Mouse (Mus musculus): ENCODE results near the gene Musk. TPM values are rescaled to one million over a fixed set of nuclear protein-coding genes. Genes with fewer than 3 reads are reported as not detected.
A peak's percentile ranks its signal among the peaks of the same experiment; 100 is the strongest.

The Musk gene
- polyA plus RNA-seq, 1 experiment, result 0.40 TPM

GRCm38 (mm10) chr4:58271504-58272162, 14.1 kb upstream of the Musk start:
- TF ChIP-seq CTCF (IDR thresholded peaks at IDR 0.05; ENCODE audit: borderline replicate concordance, insufficient read depth, low read length) (no peak), POLR2A (IDR thresholded peaks at IDR 0.05; ENCODE audit: low read depth, low read length) (no peak)
- peak overlapping the region; percentile 79 for H3K27ac ChIP-seq (ENCODE audit: insufficient read depth, low read length)
- no peak overlapping the region for H3K4me3 ChIP-seq (ENCODE audit: insufficient read depth, low read length)

GRCm38 (mm10) chr4:58275261-58275895, 10.4 kb upstream of the Musk start:
- peak overlapping the region; percentile 89 for H3K27ac ChIP-seq (ENCODE audit: insufficient read depth, low read length)
- peaks cover 15% of the 10 kb centered on the region for H3K4me1 ChIP-seq (ENCODE audit: control insufficient read depth, insufficient read depth, low read length)
- TF ChIP-seq CTCF (IDR thresholded peaks at IDR 0.05; ENCODE audit: borderline replicate concordance, insufficient read depth, low read length), result no peak
- TF ChIP-seq POLR2A (IDR thresholded peaks at IDR 0.05; ENCODE audit: low read depth, low read length), result no peak

More at GRCm38 (mm10) chr4:58271504-58272162, 14.1 kb upstream of the Musk start:
- peaks cover 15% of the 10 kb centered on the region for H3K4me1 ChIP-seq (ENCODE audit: control insufficient read depth, insufficient read depth, low read length)

GRCm38 (mm10) chr4:58278368-58278767, 7.4 kb upstream of the Musk start:
- Histone ChIP-seq H3K4me1 (ENCODE audit: control insufficient read depth, insufficient read depth, low read length) (peaks cover 5% of the 10 kb centered on the region), H3K4me3 (ENCODE audit: insufficient read depth, low read length) (no peak overlapping the region), H3K27ac (ENCODE audit: insufficient read depth, low read length) (no peak overlapping the region)
- TF ChIP-seq POLR2A (IDR thresholded peaks at IDR 0.05; ENCODE audit: low read depth, low read length) (no peak), CTCF (IDR thresholded peaks at IDR 0.05; ENCODE audit: borderline replicate concordance, insufficient read depth, low read length) (no peak)

More at GRCm38 (mm10) chr4:58275261-58275895, 10.4 kb upstream of the Musk start:
- H3K4me3 ChIP-seq (ENCODE audit: insufficient read depth, low read length), result no peak overlapping the region

GRCm38 (mm10) chr4:58280121-58280520, 5.6 kb upstream of the Musk start:
- H3K4me1 ChIP-seq (ENCODE audit: control insufficient read depth, insufficient read depth, low read length), result peaks cover 5% of the 10 kb centered on the region
- TF ChIP-seq CTCF (IDR thresholded peaks at IDR 0.05; ENCODE audit: borderline replicate concordance, insufficient read depth, low read length), result no peak
- TF ChIP-seq POLR2A (IDR thresholded peaks at IDR 0.05; ENCODE audit: low read depth, low read length), result no peak
- no peak overlapping the region for H3K27ac ChIP-seq (ENCODE audit: insufficient read depth, low read length)
- H3K4me3 ChIP-seq (ENCODE audit: insufficient read depth, low read length), result no peak overlapping the region

- no peaks in the 10 kb centered on the region for H3K4me1 ChIP-seq (ENCODE audit: control insufficient read depth, insufficient read depth, low read length)
- TF ChIP-seq POLR2A (IDR thresholded peaks at IDR 0.05; ENCODE audit: low read depth, low read length), result no peak
- TF ChIP-seq CTCF (IDR thresholded peaks at IDR 0.05; ENCODE audit: borderline replicate concordance, insufficient read depth, low read length), result no peak
- no peak overlapping the region for H3K4me3 ChIP-seq (ENCODE audit: insufficient read depth, low read length)
- H3K27ac ChIP-seq (ENCODE audit: insufficient read depth, low read length), result no peak overlapping the region
Measured at GRCm38 (mm10) chr4:58286368-58287090, 769 bp downstream of the Musk start.

GRCm38 (mm10) chr4:58288753-58289152, 3.0 kb downstream of the Musk start:
- no peak for TF ChIP-seq POLR2A (IDR thresholded peaks at IDR 0.05; ENCODE audit: low read depth, low read length)
- TF ChIP-seq CTCF (IDR thresholded peaks at IDR 0.05; ENCODE audit: borderline replicate concordance, insufficient read depth, low read length), result no peak
- Histone ChIP-seq H3K4me1 (ENCODE audit: control insufficient read depth, insufficient read depth, low read length) (no peaks in the 10 kb centered on the region), H3K4me3 (ENCODE audit: insufficient read depth, low read length) (no peak overlapping the region), H3K27ac (ENCODE audit: insufficient read depth, low read length) (no peak overlapping the region)

- no peaks in the 10 kb centered on the region for H3K4me1 ChIP-seq (ENCODE audit: control insufficient read depth, insufficient read depth, low read length)
- H3K4me3 ChIP-seq (ENCODE audit: insufficient read depth, low read length), result no peak overlapping the region
- no peak overlapping the region for H3K27ac ChIP-seq (ENCODE audit: insufficient read depth, low read length)
- TF ChIP-seq POLR2A (IDR thresholded peaks at IDR 0.05; ENCODE audit: low read depth, low read length), result no peak
- TF ChIP-seq CTCF (IDR thresholded peaks at IDR 0.05; ENCODE audit: borderline replicate concordance, insufficient read depth, low read length), result no peak
Measured at GRCm38 (mm10) chr4:58291828-58292227, 6.1 kb downstream of the Musk start.

- H3K27ac ChIP-seq (ENCODE audit: insufficient read depth, low read length), result no peak overlapping the region
- H3K4me3 ChIP-seq (ENCODE audit: insufficient read depth, low read length), result no peak overlapping the region
- no peak for TF ChIP-seq CTCF (IDR thresholded peaks at IDR 0.05; ENCODE audit: borderline replicate concordance, insufficient read depth, low read length)
- no peak for TF ChIP-seq POLR2A (IDR thresholded peaks at IDR 0.05; ENCODE audit: low read depth, low read length)
- no peaks in the 10 kb centered on the region for H3K4me1 ChIP-seq (ENCODE audit: control insufficient read depth, insufficient read depth, low read length)
Measured at GRCm38 (mm10) chr4:58293099-58293498, 7.3 kb downstream of the Musk start.

GRCm38 (mm10) chr4:58303862-58304261, 18.1 kb downstream of the Musk start:
- Histone ChIP-seq H3K4me1 (ENCODE audit: control insufficient read depth, insufficient read depth, low read length) (peaks cover 4% of the 10 kb centered on the region; the same call in 1 of the 2 replicates), H3K27ac (ENCODE audit: insufficient read depth, low read length) (no peak overlapping the region), H3K4me3 (ENCODE audit: insufficient read depth, low read length) (no peak overlapping the region)
- TF ChIP-seq CTCF (IDR thresholded peaks at IDR 0.05; ENCODE audit: borderline replicate concordance, insufficient read depth, low read length), result no peak
- no peak for TF ChIP-seq POLR2A (IDR thresholded peaks at IDR 0.05; ENCODE audit: low read depth, low read length)
